Mouse (Mus musculus) heart, adult 2 months (tissue): ENCODE measurements around the gene Slc17a5. TPM values are rescaled to one million over a fixed set of nuclear protein-coding genes. Genes with fewer than 3 reads are reported as not detected.

ENCODE experiments used
- DNase-seq, 2 experiments: peaks; one replicate each; pipeline ENCODE4 v3.0.0; 2021
- H3K27ac ChIP-seq: fragments of 200-600 bp; 2 replicates; pipeline ENCODE4 v1.8.1; 2022
- H3K27me3 ChIP-seq: fragments of 200-500 bp; 2 replicates; pipeline ENCODE4 v1.6.1; 2012; ENCODE audit warnings: mild to moderate bottlenecking, low read length, inconsistent platforms, mixed read lengths; ENCODE audit not compliant: control insufficient read depth, insufficient read depth
- H3K36me3 ChIP-seq: fragments of 200-500 bp; 2 replicates; pipeline ENCODE4 v1.6.1; 2012; ENCODE audit warnings: low read length, inconsistent platforms; ENCODE audit not compliant: control insufficient read depth, insufficient read depth
- H3K4me1 ChIP-seq: fragments of 200-500 bp; 2 replicates; pipeline ENCODE4 v1.6.1; 2011; ENCODE audit warnings: low read length; ENCODE audit not compliant: control insufficient read depth, insufficient read depth
- H3K4me3 ChIP-seq: fragments of 200-600 bp; 2 replicates; pipeline ENCODE4 v1.8.1; 2022
- H3K79me2 ChIP-seq: fragments of 200-500 bp; replicated peaks from 2 replicates; pipeline ENCODE4 v1.6.1; 2012; ENCODE audit warnings: mild to moderate bottlenecking, inconsistent platforms, low read length, moderate library complexity, mixed read lengths; ENCODE audit not compliant: control insufficient read depth, insufficient read depth
- H3K9ac ChIP-seq: fragments of 200-500 bp; 2 replicates; pipeline ENCODE4 v1.6.1; 2012; ENCODE audit warnings: low read depth, mild to moderate bottlenecking, control low read depth, inconsistent platforms, low read length, mixed read lengths
- CTCF ChIP-seq: fragments of 200-600 bp; IDR thresholded peaks from 2 replicates; pipeline ENCODE4 v1.8.1; 2022; ENCODE audit warnings: antibody characterized with exemption, mild to moderate bottlenecking, moderate library complexity
- EP300 ChIP-seq: fragments of 200-500 bp; IDR thresholded peaks from 2 replicates; pipeline ENCODE4 v1.6.1; 2011; ENCODE audit warnings: low read depth, low read length, control low read depth; ENCODE audit not compliant: insufficient read depth
- POLR2A ChIP-seq: fragments of 200-500 bp; IDR thresholded peaks from 2 replicates; pipeline ENCODE4 v1.6.1; 2011; ENCODE audit warnings: mild to moderate bottlenecking, low read depth, low read length, control low read depth; ENCODE audit not compliant: insufficient read depth
- WGBS: fragments of 180-500 bp; shearing (Covaris S2); methylation state at CpG from one replicate; pipeline ENCODE4 v1.1.7; 2018; 5-methylcytosine and 5-hydroxymethylcytosine counted together
- intact Hi-C: fragments of 180-260 bp; cut with DNase I; formaldehyde crosslinking; loops from one replicate; pipeline ENCODE4 v1.15.1; 2025
- polyA plus RNA-seq: library from polyadenylated mRNA; depleted of rRNA; stranded (reverse); fragments of >200 nt; gene quantifications from 2 replicates; pipeline ENCODE4 v1.2.3, GENCODE M21; 2012
- total RNA-seq, 2 experiments: library from RNA; stranded (reverse); gene quantifications; 2 replicates each; pipeline ENCODE4 v1.2.3; 2021

Slc17a5 gene
- total and polyA plus RNA-seq, 3 experiments = 3.8 to 5.1 (median 4.9) TPM

GRCm38 (mm10) chr9:78513776-78514500 is 73.9 kb downstream of the Slc17a5 start:
- peak; percentile 34 to 72 for DNase-seq
- Histone ChIP-seq H3K36me3 (no peaks in the 10 kb centered on the region), H3K79me2 (no peaks in the 10 kb centered on the region), H3K27ac (no peak overlapping the region), H3K4me3 (no peak overlapping the region), H3K9ac (no peak overlapping the region), H3K27me3 (no peaks in the 10 kb centered on the region), H3K4me1 (peaks cover 2% of the 10 kb centered on the region; the same call in 1 of the 2 replicates)
- TF ChIP-seq CTCF (no peak), EP300 (0 out of 2 replicates have a peak, but pooled peaks have one; percentile 60), POLR2A (no peak)
- WGBS = 41% methylated on average over 6 of the region's 6 CpGs
- intact Hi-C loops = loop anchor here (2.0 kb wide), 1 partner anchor 23 kb away; no protein-coding TSS in a partner anchor

GRCm38 (mm10) chr9:78511705-78512104 is 76.1 kb downstream of the Slc17a5 start:
- 92% methylated on average over 5 of the region's 5 CpGs for WGBS
- no peaks in the 10 kb centered on the region for H3K27me3 ChIP-seq
- no peak overlapping the region for H3K27ac ChIP-seq
- TF ChIP-seq CTCF (no peak), POLR2A (no peak), EP300 (no peak)
- no peaks in the 10 kb centered on the region for H3K79me2 ChIP-seq
- intact Hi-C loops = no loop called here
- H3K36me3 ChIP-seq = no peaks in the 10 kb centered on the region
- peaks cover 2% of the 10 kb centered on the region; the same call in 1 of the 2 replicates for H3K4me1 ChIP-seq
- no peak overlapping the region for H3K4me3 ChIP-seq
- no peak overlapping the region for H3K9ac ChIP-seq
- DNase-seq = no peak

GRCm38 (mm10) chr9:78508106-78508786 is 79.6 kb downstream of the Slc17a5 start:
- no peak overlapping the region for H3K27ac ChIP-seq
- no peaks in the 10 kb centered on the region for H3K36me3 ChIP-seq
- H3K4me1 ChIP-seq = peaks cover 2% of the 10 kb centered on the region
- no peak overlapping the region for H3K4me3 ChIP-seq
- no peak for DNase-seq
- no peaks in the 10 kb centered on the region for H3K27me3 ChIP-seq
- TF ChIP-seq EP300 (no peak), POLR2A (no peak)
- no peak overlapping the region for H3K9ac ChIP-seq
- H3K79me2 ChIP-seq = no peaks in the 10 kb centered on the region
- intact Hi-C loops = no loop called here
- 85% methylated on average over 16 of the region's 16 CpGs for WGBS

- TF ChIP-seq CTCF (no peak), EP300 (no peak), POLR2A (no peak)
- H3K36me3 ChIP-seq = no peaks in the 10 kb centered on the region
- no peak overlapping the region for H3K27ac ChIP-seq
- no peak overlapping the region for H3K9ac ChIP-seq
- intact Hi-C loops = no loop called here
- no peak for DNase-seq
- 57% methylated on average over 7 of the region's 7 CpGs for WGBS
- no peaks in the 10 kb centered on the region for H3K27me3 ChIP-seq
- H3K79me2 ChIP-seq = no peaks in the 10 kb centered on the region
- no peaks in the 10 kb centered on the region; the same call in 1 of the 2 replicates for H3K4me1 ChIP-seq
- H3K4me3 ChIP-seq = no peak overlapping the region
These were observed 81.1 kb downstream of the Slc17a5 start for GRCm38 (mm10) chr9:78506722-78507077.

- Histone ChIP-seq H3K27ac (no peak overlapping the region), H3K36me3 (no peaks in the 10 kb centered on the region), H3K9ac (no peak overlapping the region), H3K79me2 (no peaks in the 10 kb centered on the region), H3K4me3 (no peak overlapping the region), H3K4me1 (no peaks in the 10 kb centered on the region; the same call in 1 of the 2 replicates), H3K27me3 (no peaks in the 10 kb centered on the region)
- WGBS = 22% methylated on average over 11 of the region's 11 CpGs
- no peak for DNase-seq
- TF ChIP-seq POLR2A (no peak), CTCF (no peak), EP300 (no peak)
- intact Hi-C loops = no loop called here
These were observed 81.7 kb downstream of the Slc17a5 start for GRCm38 (mm10) chr9:78506002-78506721.
